Mouse (Mus musculus) embryonic facial prominence, embryonic 13.5 days (tissue): ENCODE results near the gene Ryr3. TPM values are rescaled to one million over a fixed set of nuclear protein-coding genes. Genes with fewer than 3 reads are reported as not detected.

Experiments
- ATAC-seq: fragments of 200-750 bp; cut with Nextera tagmentation; 2 replicates; pipeline ENCODE4 v1.8.0; 2017; ENCODE audit warnings: low read depth; ENCODE audit not compliant: insufficient number of reproducible peaks, insufficient read depth, low FRiP score, low TSS enrichment
- H3K27ac ChIP-seq: fragments of 300-500 bp; sonication (generic); 2 replicates; pipeline ENCODE4 v1.5.1; 2015; ENCODE audit warnings: moderate library complexity, mild to moderate bottlenecking, inconsistent platforms
- H3K27me3 ChIP-seq: fragments of 300-500 bp; sonication (generic); 2 replicates; pipeline ENCODE4 v1.6.1; 2015; ENCODE audit warnings: mild to moderate bottlenecking, inconsistent platforms
- H3K36me3 ChIP-seq: fragments of 300-500 bp; sonication (generic); 2 replicates; pipeline ENCODE4 v1.6.1; 2015; ENCODE audit warnings: mild to moderate bottlenecking, inconsistent platforms
- H3K4me1 ChIP-seq: fragments of 300-500 bp; sonication (generic); 2 replicates; pipeline ENCODE4 v1.6.1; 2015; ENCODE audit warnings: inconsistent platforms
- H3K4me2 ChIP-seq: fragments of 300-500 bp; sonication (generic); 2 replicates; pipeline ENCODE4 v1.6.1; 2015; ENCODE audit warnings: moderate library complexity, mild to moderate bottlenecking, inconsistent platforms
- H3K4me3 ChIP-seq: fragments of 300-500 bp; sonication (generic); 2 replicates; pipeline ENCODE4 v1.5.1; 2015; ENCODE audit warnings: mild to moderate bottlenecking, inconsistent platforms
- H3K9ac ChIP-seq: fragments of 300-500 bp; sonication (generic); 2 replicates; pipeline ENCODE4 v1.6.1; 2015; ENCODE audit warnings: mild to moderate bottlenecking, inconsistent platforms
- H3K9me3 ChIP-seq: fragments of 300-500 bp; sonication (generic); 2 replicates; pipeline ENCODE4 v1.6.1; 2016; ENCODE audit warnings: inconsistent platforms
- WGBS: fragments of 180-500 bp; shearing (Covaris S2); methylation state at CpG from one replicate; pipeline ENCODE4 v1.1.7; 2015; ENCODE audit warnings: mixed read lengths; 5-methylcytosine and 5-hydroxymethylcytosine counted together
- polyA plus RNA-seq: library from polyadenylated mRNA; unstranded; fragments of >200 nt; fragmentation: Nextera tagmentation; extraction: Ambion mirVana; gene quantifications from 2 replicates; pipeline ENCODE4 v1.2.1, GENCODE M21; 2015

The Ryr3 gene
- 0.89 and 1.3 TPM in 2 replicates for polyA plus RNA-seq

GRCm38 (mm10) chr2:113216746-113217461 is at the start of gene Ryr3:
TSS of gene Ryr3 (minus strand) at chr2:113217096.
- peaks cover 8% of the 10 kb centered on the region; the same call in 1 of the 2 replicates for H3K4me1 ChIP-seq
- H3K36me3 ChIP-seq: no peaks in the 10 kb centered on the region
- peak within 1 kb of the TSS; percentile 64 for H3K9ac ChIP-seq
- H3K9me3 ChIP-seq: peaks cover 4% of the 10 kb centered on the region; the same call in 1 of the 2 replicates
- H3K4me2 ChIP-seq: peak within 1 kb of the TSS; percentile 95
- H3K27ac ChIP-seq: no peak within 1 kb of the TSS
- peaks cover 62% of the 10 kb centered on the region for H3K27me3 ChIP-seq
- peak within 1 kb of the TSS; percentile 58 for H3K4me3 ChIP-seq
- WGBS: under 1% methylated on average over 60 of the region's 72 CpGs
- ATAC-seq: peak; percentile 77

GRCm38 (mm10) chr2:113238871-113239270 is 22.0 kb upstream of the Ryr3 start:
- Histone ChIP-seq H3K9me3 (no peaks in the 10 kb centered on the region), H3K4me1 (no peaks in the 10 kb centered on the region), H3K36me3 (no peaks in the 10 kb centered on the region), H3K9ac (no peak overlapping the region), H3K27me3 (peaks cover 3% of the 10 kb centered on the region; the same call in 1 of the 2 replicates), H3K4me3 (no peak overlapping the region), H3K27ac (no peak overlapping the region), H3K4me2 (no peak overlapping the region)
- 69% methylated on average over 5 of the region's 5 CpGs for WGBS
- no peak for ATAC-seq

DNA sequence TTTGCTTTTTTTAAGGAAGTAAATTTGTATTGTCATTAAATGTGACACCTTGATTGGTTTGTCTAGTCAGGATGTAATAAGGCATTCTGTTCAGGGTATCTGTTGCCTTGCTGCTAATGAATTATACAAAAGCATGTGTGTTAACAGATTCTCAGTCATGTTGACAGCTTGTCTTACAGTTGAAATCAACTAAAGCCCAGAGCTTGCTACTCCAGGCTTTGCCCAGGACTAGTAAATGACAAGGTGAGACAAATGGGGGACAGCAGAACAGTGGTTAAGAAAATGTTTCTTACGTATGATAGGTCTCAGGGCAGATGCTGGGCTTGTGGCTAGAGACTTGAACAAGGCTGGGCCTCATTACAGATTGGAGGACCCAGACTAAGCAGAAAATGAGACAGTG is 20.1 kb upstream of the Ryr3 start:
- Histone ChIP-seq H3K4me3 (no peak overlapping the region), H3K27ac (no peak overlapping the region), H3K27me3 (peaks cover 3% of the 10 kb centered on the region; the same call in 1 of the 2 replicates), H3K9me3 (no peaks in the 10 kb centered on the region), H3K9ac (no peak overlapping the region), H3K4me2 (no peak overlapping the region), H3K4me1 (no peaks in the 10 kb centered on the region), H3K36me3 (no peaks in the 10 kb centered on the region)
- 70% methylated on average over 1 of the region's 1 CpGs for WGBS
- ATAC-seq: no peak

DNA sequence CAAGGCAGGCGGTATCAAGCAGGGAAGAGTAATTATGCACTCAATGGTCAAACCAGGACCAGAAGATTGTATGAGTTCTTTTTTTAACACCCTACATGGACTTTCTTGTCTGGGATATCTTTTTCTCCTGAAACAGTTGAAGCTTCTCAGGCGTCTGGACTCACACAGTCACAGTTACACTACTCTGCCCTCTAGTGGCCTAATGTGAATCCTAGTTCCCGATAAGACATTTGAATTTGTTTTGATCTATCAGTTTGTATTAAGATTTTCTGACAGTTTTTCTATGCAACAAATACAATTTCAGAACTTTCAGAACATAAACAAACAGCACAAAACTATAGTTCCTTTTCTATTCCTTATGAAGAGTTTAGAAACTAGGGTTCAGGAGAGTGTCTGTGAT is 17.7 kb upstream of the Ryr3 start:
- Histone ChIP-seq H3K9me3 (no peaks in the 10 kb centered on the region), H3K27me3 (peaks cover 3% of the 10 kb centered on the region; the same call in 1 of the 2 replicates), H3K4me3 (no peak overlapping the region), H3K36me3 (no peaks in the 10 kb centered on the region), H3K27ac (no peak overlapping the region), H3K9ac (no peak overlapping the region), H3K4me1 (no peaks in the 10 kb centered on the region), H3K4me2 (no peak overlapping the region)
- 22% methylated on average over 3 of the region's 3 CpGs for WGBS
- ATAC-seq: no peak

- Histone ChIP-seq H3K4me1 (no peaks in the 10 kb centered on the region), H3K9me3 (no peaks in the 10 kb centered on the region), H3K27ac (no peak overlapping the region), H3K4me2 (no peak overlapping the region), H3K27me3 (peaks cover 3% of the 10 kb centered on the region; the same call in 1 of the 2 replicates), H3K4me3 (no peak overlapping the region), H3K36me3 (no peaks in the 10 kb centered on the region), H3K9ac (no peak overlapping the region)
- 39% methylated on average over 3 of the region's 3 CpGs for WGBS
- ATAC-seq: no peak
Measured at GRCm38 (mm10) chr2:113233356-113233755, 16.5 kb upstream of the Ryr3 start.

- 3% methylated on average over 23 of the region's 23 CpGs for WGBS
- no peak for ATAC-seq
- Histone ChIP-seq H3K4me3 (peak overlapping the region; percentile 58), H3K4me1 (peaks cover 8% of the 10 kb centered on the region; the same call in 1 of the 2 replicates), H3K4me2 (peak overlapping the region; percentile 95), H3K9me3 (peaks cover 4% of the 10 kb centered on the region; the same call in 1 of the 2 replicates), H3K27me3 (peaks cover 66% of the 10 kb centered on the region), H3K27ac (no peak overlapping the region), H3K9ac (peak overlapping the region; percentile 64), H3K36me3 (no peaks in the 10 kb centered on the region)
Measured at GRCm38 (mm10) chr2:113216105-113216745, 671 bp downstream of the Ryr3 start.

DNA sequence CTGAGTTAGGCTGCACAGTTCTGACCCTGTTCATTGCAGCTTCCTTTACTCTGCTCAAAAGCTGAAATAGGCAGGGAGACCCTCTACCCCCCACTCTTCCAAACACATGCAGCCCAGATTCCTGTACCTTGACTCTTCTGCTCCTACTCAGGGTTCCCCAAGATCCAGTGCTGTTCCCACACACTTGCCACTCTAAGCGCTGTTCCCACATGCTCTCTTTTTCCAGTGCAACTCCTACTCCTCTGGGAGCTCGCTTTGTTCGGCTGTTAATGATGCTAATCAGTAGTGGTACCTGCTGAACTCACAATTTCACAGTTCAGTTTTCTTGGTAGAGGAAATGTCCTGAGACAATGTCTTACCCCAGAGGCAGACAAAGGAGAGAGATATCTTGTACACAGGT is 6.9 kb downstream of the Ryr3 start:
- no peak overlapping the region for H3K4me3 ChIP-seq
- no peak for ATAC-seq
- 84% methylated on average over 3 of the region's 3 CpGs for WGBS

GRCm38 (mm10) chr2:113209263-113209662 is 7.6 kb downstream of the Ryr3 start:
- Histone ChIP-seq H3K4me3 (no peak overlapping the region), H3K4me2 (no peak overlapping the region), H3K27me3 (peaks cover 24% of the 10 kb centered on the region), H3K36me3 (no peaks in the 10 kb centered on the region), H3K9ac (no peak overlapping the region), H3K27ac (no peak overlapping the region), H3K9me3 (no peaks in the 10 kb centered on the region), H3K4me1 (no peaks in the 10 kb centered on the region)
- WGBS: 86% methylated on average over 9 of the region's 9 CpGs
- no peak for ATAC-seq

More for the DNA sequence above, 6.9 kb downstream of the Ryr3 start:
- Histone ChIP-seq H3K36me3 (no peaks in the 10 kb centered on the region), H3K9ac (no peak overlapping the region), H3K27ac (no peak overlapping the region), H3K9me3 (no peaks in the 10 kb centered on the region), H3K4me1 (no peaks in the 10 kb centered on the region), H3K4me2 (no peak overlapping the region), H3K27me3 (peaks cover 32% of the 10 kb centered on the region)

DNA sequence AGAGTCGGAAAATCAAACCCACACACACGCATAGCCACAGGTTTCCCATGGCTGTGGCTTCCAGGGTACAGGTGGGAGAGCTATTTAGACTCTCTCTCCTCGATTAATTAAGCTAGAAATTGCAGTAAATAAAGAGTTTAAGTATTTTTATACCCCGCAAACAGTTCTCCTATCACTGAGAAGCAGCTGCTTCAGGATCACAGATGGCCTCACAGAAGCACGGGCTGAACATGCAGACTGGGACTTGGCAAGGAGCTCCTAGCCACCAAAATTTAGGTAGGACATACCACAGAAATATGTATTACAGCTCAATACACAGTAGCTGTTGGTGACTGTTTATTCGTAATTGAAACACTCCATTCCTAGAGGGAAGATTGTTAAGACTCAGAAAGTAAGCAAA is 14.0 kb downstream of the Ryr3 start:
- no peak overlapping the region for H3K4me2 ChIP-seq
- 76% methylated on average over 6 of the region's 6 CpGs for WGBS
- no peaks in the 10 kb centered on the region for H3K9me3 ChIP-seq
- H3K4me1 ChIP-seq: no peaks in the 10 kb centered on the region
- ATAC-seq: no peak
- no peak overlapping the region for H3K27ac ChIP-seq
- H3K9ac ChIP-seq: no peak overlapping the region
- no peaks in the 10 kb centered on the region for H3K27me3 ChIP-seq
- H3K36me3 ChIP-seq: no peaks in the 10 kb centered on the region
- H3K4me3 ChIP-seq: no peak overlapping the region

DNA sequence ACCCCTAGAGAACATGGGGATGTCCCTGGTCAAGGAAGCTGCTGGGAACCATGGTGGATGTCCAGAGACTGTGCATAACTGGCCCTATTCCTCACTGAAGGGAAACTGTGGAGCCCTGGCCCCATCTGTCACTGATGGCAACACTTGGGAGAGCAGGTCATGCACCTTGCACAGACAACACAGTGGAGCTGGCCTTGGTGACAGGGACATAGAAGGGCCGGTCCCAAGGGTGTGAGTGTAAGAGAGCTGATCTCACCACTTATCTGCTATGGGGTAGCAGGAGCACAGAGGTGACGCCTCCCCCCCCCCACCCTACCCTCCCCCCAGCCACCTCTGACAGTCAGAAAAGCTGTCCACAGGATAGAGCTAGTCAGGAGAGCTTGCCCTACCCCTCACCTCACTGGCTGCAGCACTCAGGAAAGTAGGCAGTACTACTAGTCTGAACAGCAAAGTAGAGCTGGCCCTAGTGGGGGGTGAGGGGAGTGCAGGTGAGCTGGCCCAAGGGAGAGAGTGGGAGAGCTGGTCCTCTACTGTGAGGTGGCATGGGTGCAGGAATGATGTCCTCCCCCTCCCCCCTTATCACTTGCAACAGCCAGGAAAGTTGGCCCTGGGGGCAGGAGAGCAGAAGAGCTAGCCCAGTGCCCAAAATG is 17.7 kb downstream of the Ryr3 start:
- 0 out of 2 replicates have a peak, but pooled peaks have one; percentile 56 for ATAC-seq
- Histone ChIP-seq H3K36me3 (no peaks in the 10 kb centered on the region), H3K27ac (no peak overlapping the region), H3K4me2 (no peak overlapping the region), H3K27me3 (no peaks in the 10 kb centered on the region), H3K9me3 (no peaks in the 10 kb centered on the region), H3K9ac (no peak overlapping the region), H3K4me1 (no peaks in the 10 kb centered on the region), H3K4me3 (no peak overlapping the region)
- WGBS: 94% methylated on average over 2 of the region's 2 CpGs

DNA sequence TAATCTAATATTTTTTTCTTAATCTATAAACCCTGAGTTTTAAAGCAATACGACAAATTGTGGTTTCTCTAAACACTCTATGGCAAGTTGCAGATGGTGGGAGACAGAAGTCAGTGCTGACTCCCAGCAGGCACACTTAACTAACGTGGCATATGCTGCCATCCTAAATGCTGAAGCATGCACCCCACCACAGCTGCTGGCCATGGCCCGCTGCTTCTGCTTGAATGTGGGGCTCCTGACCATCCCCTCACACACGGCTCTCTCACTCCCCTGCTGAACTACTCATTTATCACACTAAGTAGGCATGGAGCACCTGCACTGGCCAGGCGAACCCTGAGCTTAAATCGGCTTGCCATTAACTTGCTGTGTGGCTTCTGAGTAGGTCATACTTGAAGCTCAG is 29.7 kb downstream of the Ryr3 start:
- H3K27ac ChIP-seq: no peak overlapping the region
- no peaks in the 10 kb centered on the region for H3K36me3 ChIP-seq
- H3K4me2 ChIP-seq: no peak overlapping the region
- ATAC-seq: no peak
- no peaks in the 10 kb centered on the region for H3K4me1 ChIP-seq
- H3K4me3 ChIP-seq: no peak overlapping the region
- WGBS: 75% methylated on average over 6 of the region's 6 CpGs
- no peak overlapping the region for H3K9ac ChIP-seq
- H3K9me3 ChIP-seq: no peaks in the 10 kb centered on the region
- H3K27me3 ChIP-seq: no peaks in the 10 kb centered on the region
